Mouse (Mus musculus) A20 (cell line): ENCODE measurements around the gene 2410131K14Rik.

ENCODE experiments used
- DNase-seq: peaks from one replicate; pipeline ENCODE4 v3.0.0-alpha.2; 2011; ENCODE audit warnings: low read depth, low spot score

2410131K14Rik gene

DNA sequence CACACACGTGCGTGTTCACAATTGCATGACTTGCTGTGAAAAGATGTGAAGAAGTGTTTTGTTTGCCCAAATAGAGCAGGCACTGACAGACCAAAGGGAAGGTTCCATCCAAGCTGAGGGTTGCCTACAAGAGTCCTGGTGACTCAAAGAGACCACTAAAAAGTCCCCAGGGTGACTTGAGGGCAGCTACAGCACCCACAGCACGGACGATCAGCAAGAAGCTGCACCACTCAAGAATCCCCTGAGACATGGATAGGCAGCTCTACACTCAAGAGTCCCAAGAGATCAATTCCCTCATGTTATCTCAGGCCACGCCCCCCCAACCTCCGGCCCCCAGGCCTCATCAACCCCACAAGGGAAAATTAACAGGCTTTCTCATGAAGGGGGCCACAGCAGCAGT lies 65.4 kb downstream of the 2410131K14Rik start:
- no peak for DNase-seq

DNA sequence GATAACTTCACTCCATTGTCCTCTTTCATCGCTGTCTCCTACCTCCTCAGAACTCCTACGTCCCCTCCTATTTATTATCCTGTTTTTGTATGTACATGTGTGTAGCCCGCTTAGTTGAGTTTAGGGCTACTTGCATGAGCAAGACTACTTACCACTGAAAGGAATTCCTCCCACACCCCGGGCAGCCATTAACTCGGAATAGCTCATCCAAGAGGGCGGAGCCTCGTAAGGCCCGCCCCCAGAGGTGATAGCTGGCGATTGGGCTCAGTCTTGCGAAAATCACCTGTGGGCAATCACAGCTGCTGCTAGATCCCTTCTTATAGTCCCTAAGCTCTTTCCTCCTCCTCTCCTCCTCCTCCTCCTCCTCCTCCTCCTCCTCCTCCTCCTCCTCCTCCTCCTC lies 66.2 kb downstream of the 2410131K14Rik start:
- DNase-seq, result no peak

DNA sequence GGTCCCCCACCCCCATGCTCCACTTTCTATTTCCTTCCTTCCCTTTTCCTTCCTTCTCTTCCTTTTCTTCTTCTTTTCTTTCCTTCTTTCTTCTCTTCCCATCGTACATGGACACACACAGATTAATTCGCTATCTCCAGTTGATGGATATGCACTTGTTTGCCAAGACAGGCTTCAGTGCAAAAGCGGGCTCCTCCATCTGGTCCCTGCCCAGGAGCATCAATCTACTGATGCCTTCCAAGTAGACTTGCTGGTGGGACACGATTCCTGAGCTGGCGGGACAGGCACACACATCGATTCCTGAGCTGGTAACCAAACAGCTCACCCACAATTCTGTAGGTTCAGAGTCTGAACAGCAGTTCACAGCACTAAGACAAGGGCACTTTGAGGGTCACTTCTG lies 68.7 kb downstream of the 2410131K14Rik start:
- DNase-seq, result no peak
